Mouse (Mus musculus) cerebellum, postnatal 4 days (tissue): ENCODE measurements around the gene Ctsq.
"Not testable (repeated sequence)": the region's sequence is repeated elsewhere in the genome, so short reads cannot be mapped to it uniquely, and the experiment has no call there.

Experiments used
- DNase-seq, 2 experiments: peaks; one replicate each; pipeline ENCODE4 v3.0.0; 2022; ENCODE audit warnings: low spot score in 2 of 2, mixed read lengths in 1 of 2

Gene Ctsq

DNA sequence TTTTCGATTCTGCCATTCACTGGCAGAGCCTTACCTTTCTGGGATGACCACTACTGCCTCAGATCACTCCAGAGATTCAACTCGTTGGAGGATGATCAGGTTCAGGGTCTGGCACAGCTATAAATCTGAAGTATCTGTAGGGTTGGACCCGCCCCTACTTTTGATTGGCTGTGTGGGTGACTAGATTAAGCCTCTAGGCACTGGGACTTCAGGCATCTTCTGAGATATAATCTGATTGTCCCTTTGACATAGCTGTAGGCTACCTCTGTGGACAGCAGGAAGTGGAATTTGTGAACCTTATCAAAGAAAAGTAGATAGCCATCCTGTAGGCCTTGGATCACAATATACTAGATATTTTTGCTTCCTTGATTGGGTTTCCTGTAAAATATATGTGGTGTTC lies at the start of gene Ctsq:
Gene Ctsq (minus strand): TSS at position 101 of the 400 bp plus-strand sequence.
- no peak for DNase-seq

DNA sequence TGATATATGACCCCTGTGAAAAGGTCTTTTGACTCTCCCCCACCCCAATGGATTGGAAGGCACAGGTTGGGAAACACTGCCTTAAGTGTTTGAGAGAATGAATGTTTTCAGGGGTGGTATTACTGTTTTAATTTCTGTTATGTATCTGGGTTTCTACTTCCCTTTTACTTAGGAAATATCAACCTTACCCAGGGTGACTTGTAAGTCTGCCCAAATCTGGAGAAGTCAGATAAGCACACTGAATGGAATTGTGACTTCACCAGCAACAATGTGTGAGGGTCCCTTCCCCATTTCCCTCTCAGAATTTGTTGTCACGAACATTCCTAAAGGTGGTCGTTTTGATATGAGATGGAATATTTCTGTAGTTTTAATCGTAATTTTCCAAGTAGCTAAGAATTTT lies 17.6 kb downstream of the Ctsq start:
- no peak for DNase-seq

DNA sequence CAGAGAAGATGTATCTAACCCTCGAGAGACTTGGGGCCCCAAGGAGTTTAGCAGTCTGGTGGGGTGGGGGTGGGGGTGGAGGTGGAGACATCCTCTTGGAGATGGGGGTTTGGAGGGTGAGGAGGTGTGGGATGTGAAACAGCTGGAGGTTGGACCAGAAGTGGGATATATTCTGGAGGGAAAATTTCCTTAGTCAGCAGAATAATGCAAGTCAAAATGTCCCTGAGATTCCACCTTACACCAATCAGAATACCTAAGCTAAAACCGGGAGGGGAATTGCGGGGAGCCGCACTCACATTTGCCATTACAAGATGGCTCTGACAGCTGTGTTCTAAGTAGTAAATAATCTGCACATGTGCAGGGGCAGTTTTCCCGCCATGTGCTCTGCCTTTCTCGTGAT lies 18.6 kb downstream of the Ctsq start:
- DNase-seq = no peak

DNA sequence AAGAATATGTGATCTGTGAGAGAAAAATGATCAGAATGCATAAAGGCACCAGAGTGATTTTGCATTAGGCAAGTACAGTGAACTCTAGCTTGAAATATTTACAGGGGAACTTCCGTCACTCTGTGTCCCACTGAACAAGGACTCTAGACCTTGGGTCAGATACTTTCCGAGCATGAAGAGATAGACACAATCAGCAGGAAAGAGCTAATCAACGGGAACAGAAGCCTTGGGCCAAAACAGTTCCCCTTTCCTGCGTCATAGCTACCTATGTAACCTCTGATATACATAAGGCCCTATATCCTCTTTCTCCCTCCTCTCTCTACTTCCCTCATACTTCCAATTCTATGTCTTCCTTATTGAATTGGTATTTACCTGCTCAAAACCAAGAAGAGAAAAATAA lies 30.3 kb downstream of the Ctsq start:
- DNase-seq = no peak

DNA sequence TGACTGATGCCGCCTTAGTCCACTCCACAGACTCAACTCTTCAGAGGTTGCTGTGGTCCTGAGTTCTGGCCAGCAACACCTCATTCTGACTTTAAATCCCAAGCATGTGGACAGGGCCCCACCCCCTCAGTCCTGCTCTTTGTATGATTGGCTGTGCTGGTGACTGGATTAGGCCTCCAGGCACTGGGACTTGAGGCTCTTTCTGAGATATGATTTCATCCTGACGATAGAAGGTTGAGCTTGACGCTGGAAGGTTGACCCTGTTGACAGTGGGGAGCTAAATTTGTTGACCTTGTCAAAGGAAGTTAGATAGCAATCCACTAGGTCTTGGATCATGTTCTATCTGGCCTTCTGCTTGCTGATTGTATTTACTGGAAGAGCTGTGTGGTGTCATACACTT lies 34.6 kb downstream of the Ctsq start, which contains the start of gene Ctsj:
Gene Ctsj (minus strand): TSS at position 101 of the 400 bp plus-strand sequence.
- DNase-seq = no peak

DNA sequence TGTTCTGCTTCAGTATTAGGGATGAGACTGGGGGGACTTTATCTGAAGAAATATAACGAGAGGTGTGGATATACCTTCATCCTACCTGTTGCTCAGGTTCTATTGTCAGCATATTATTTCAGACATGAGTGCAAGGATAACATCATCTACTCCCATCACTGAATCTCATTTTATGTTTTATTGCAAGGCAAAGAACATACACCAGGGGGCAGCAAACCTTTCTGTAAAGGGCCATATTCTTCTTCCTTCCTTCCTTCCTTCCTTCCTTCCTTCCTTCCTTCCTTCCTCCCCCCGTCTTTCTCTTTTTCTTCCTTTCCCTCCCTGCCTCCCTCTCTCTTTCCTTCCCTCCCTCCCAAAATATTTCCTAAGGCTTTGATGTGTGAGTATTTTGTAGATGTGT lies 42.8 kb downstream of the Ctsq start:
- no peak for DNase-seq

DNA sequence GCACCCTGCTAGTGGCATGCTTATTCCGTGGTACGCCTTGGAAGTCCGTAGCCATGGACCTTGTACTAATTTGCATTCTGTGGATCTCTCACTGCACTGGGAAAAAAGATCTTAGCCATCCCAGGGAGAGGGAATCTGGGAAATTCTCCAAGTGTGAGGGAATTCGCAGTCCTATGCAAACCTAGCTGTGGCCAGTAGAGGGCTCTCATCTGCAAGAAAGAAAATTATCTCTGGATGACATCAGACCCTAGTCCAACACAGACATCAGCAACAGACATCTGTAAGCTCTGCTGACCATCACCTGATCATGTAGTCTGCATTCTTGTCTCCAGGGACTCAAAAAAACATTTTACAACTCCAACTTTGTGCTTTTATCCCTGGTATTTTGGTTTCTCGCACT lies 53.5 kb downstream of the Ctsq start:
- DNase-seq = not testable (repeated sequence)
